Mouse (Mus musculus): ENCODE measurements around the gene Sh3d21. TPM values are rescaled to one million over a fixed set of nuclear protein-coding genes. Genes with fewer than 3 reads are reported as not detected.
"Not testable (repeated sequence)": the region's sequence is repeated elsewhere in the genome, so short reads cannot be mapped to it uniquely, and the experiment has no call there.

Sh3d21 gene
- polyA plus RNA-seq, 1 experiment, result 3.8 TPM

DNA sequence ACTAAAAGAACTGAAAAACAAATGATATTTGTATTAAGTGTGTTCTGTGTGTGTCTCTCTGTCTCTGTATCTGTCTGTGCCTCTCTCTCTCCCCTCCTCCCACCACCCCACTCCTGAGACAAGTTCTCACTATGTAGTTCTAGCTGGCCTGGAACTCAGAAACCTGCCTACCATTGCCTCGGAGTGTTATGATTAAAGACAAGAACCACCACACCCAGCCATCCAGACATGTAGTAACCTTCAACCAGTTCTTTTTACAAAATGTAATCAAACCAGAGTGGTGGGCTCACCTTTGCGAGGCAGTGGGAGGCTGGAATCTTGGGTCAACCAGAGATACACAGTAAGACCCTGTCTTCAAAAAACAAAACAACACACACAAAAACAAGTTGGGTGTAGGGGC lies 37.4 kb upstream of the Sh3d21 start:
- TF ChIP-seq CTCF (IDR thresholded peaks at IDR 0.05; ENCODE audit: borderline replicate concordance, insufficient read depth, low read length), result no peak
- no peak for TF ChIP-seq POLR2A (IDR thresholded peaks at IDR 0.05; ENCODE audit: low read depth, low read length)
- Histone ChIP-seq H3K4me1 (ENCODE audit: control insufficient read depth, insufficient read depth, low read length) (peaks cover 10% of the 10 kb centered on the region), H3K4me3 (ENCODE audit: insufficient read depth, low read length) (peak overlapping the region; percentile 71), H3K27ac (ENCODE audit: insufficient read depth, low read length) (0 out of 2 replicates have a peak overlapping the region, but pooled peaks have one; percentile 12)

DNA sequence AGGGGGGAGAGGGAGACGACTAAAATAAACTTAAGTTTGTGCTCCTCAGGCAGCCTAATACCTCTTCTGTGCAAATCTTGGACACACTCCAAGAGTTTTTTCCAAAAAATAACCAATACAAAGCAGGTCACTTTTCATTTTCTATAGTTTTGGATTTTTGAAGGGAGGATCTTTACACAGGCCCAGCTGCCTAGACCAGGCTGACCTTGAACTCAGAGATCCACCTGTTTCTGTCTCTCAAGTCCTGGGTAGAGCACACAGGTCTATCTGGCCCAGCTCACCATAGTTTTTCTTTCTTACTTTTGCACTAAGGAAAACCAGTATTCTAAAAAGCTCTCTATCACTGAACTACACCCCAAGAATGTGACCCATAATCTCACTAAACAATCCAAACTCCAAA lies 36.7 kb upstream of the Sh3d21 start:
- Histone ChIP-seq H3K27ac (ENCODE audit: insufficient read depth, low read length) (no peak overlapping the region), H3K4me1 (ENCODE audit: control insufficient read depth, insufficient read depth, low read length) (peaks cover 10% of the 10 kb centered on the region), H3K4me3 (ENCODE audit: insufficient read depth, low read length) (peak overlapping the region; percentile 71)
- no peak for TF ChIP-seq POLR2A (IDR thresholded peaks at IDR 0.05; ENCODE audit: low read depth, low read length)
- no peak for TF ChIP-seq CTCF (IDR thresholded peaks at IDR 0.05; ENCODE audit: borderline replicate concordance, insufficient read depth, low read length)

DNA sequence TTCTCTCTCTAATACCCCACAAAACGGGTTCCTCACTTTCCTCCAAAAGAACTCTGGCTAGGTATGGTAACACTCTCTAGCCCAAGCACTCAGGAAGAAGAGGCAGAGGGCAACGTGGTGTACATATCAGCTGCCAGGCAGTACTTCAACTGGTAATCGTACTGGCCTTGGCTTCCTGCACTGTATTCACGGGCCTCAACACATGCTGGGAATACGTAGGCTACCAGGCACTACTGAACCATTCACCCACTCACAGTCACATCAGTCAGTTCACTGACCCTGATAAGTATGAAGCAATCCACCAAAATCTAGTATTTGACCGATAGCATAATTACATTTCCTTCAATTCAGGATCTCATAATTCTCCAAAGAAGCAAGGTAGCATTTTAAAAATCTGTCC lies 36.3 kb upstream of the Sh3d21 start:
- peak overlapping the region; percentile 71; the same call in 1 of the 2 replicates for H3K4me3 ChIP-seq (ENCODE audit: insufficient read depth, low read length)
- no peak overlapping the region for H3K27ac ChIP-seq (ENCODE audit: insufficient read depth, low read length)
- no peak for TF ChIP-seq POLR2A (IDR thresholded peaks at IDR 0.05; ENCODE audit: low read depth, low read length)
- no peak for TF ChIP-seq CTCF (IDR thresholded peaks at IDR 0.05; ENCODE audit: borderline replicate concordance, insufficient read depth, low read length)
- H3K4me1 ChIP-seq (ENCODE audit: control insufficient read depth, insufficient read depth, low read length), result peaks cover 10% of the 10 kb centered on the region

DNA sequence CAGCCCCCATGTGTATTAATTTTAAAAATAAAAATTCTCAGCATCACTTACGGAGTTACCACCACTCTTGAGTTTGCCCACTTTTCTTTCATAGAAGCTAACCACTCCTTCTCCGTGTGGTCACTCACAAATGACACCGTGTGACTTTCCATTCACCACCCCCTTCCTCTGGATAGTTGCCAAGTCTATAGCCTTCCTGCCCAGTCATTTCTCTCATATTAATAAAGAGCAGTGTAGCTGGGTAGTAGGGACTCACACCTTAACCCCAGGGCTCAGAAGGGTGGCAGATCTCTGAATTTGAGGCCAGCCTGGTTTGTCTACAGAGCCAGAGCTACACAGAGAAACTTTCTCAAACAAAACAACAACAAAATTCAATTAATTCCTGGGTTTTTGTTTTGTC lies 34.2 kb upstream of the Sh3d21 start:
- H3K4me3 ChIP-seq (ENCODE audit: insufficient read depth, low read length), result no peak overlapping the region
- H3K27ac ChIP-seq (ENCODE audit: insufficient read depth, low read length), result no peak overlapping the region
- TF ChIP-seq CTCF (IDR thresholded peaks at IDR 0.05; ENCODE audit: borderline replicate concordance, insufficient read depth, low read length) (no peak), POLR2A (IDR thresholded peaks at IDR 0.05; ENCODE audit: low read depth, low read length) (no peak)
- H3K4me1 ChIP-seq (ENCODE audit: control insufficient read depth, insufficient read depth, low read length), result peaks cover 10% of the 10 kb centered on the region

DNA sequence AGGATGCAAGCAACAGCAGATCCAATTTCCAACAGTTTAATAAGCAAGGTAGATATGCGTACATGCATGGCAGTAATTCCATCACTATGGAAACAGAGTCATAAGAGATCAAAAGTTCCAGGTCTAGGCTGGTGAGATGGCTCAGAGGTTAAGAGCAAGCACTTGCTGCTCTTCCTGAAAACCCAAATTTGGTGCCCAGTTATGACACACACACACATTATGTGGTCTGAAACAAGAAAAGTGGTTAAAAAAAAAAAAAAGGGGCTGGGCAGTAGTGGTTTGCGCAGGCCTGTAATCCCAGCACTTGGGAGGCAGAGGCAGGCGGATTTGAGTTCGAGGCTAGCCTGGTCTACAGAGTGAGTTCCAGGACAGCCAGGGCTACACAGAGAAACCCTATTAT lies 31.6 kb upstream of the Sh3d21 start:
- no peak overlapping the region for H3K27ac ChIP-seq (ENCODE audit: insufficient read depth, low read length)
- H3K4me1 ChIP-seq (ENCODE audit: control insufficient read depth, insufficient read depth, low read length), result peaks cover 10% of the 10 kb centered on the region
- H3K4me3 ChIP-seq (ENCODE audit: insufficient read depth, low read length), result no peak overlapping the region
- TF ChIP-seq POLR2A (IDR thresholded peaks at IDR 0.05; ENCODE audit: low read depth, low read length), result no peak
- TF ChIP-seq CTCF (IDR thresholded peaks at IDR 0.05; ENCODE audit: borderline replicate concordance, insufficient read depth, low read length), result no peak

DNA sequence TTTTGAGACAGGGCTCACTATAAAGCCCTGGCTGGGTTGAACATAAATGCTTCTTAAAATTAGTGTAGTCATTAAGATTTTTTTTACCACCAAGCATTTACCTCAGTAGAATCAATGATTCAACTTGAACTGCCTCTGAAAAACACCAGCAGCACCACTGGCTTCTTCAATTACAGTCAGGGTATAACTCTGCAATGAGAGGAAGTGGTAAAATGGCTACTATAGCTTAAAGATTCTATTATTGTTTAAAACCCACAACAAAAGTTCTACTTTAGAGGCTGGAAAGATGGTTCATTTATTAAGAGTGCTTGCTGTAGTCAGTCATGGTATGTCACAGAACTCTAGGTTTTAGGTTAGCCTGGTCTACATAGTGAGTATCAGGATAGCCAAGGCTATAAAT lies 30.9 kb upstream of the Sh3d21 start:
- TF ChIP-seq CTCF (IDR thresholded peaks at IDR 0.05; ENCODE audit: borderline replicate concordance, insufficient read depth, low read length), result no peak
- no peak for TF ChIP-seq POLR2A (IDR thresholded peaks at IDR 0.05; ENCODE audit: low read depth, low read length)
- no peak overlapping the region for H3K4me3 ChIP-seq (ENCODE audit: insufficient read depth, low read length)
- H3K4me1 ChIP-seq (ENCODE audit: control insufficient read depth, insufficient read depth, low read length), result peaks cover 7% of the 10 kb centered on the region
- no peak overlapping the region for H3K27ac ChIP-seq (ENCODE audit: insufficient read depth, low read length)

DNA sequence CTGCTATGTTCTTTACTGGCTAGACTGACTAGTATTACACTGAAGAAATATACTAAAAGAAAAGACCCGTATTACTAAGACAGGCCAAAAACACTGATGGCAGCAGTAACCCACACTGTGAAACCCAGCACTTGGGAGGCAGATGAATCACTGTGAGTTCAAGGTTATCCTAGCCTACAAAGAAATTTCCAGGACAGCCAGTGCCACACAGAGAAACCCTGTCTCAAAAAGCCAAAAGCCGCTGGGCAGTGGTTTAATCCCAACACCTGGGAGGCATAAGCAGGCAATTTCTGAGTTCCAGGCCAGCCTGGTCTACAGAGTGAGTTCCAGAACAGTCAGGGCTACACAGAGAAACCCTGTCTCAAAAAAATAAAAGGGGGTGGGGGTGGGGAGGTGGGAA lies 27.3 kb upstream of the Sh3d21 start:
- no peak overlapping the region for H3K27ac ChIP-seq (ENCODE audit: insufficient read depth, low read length)

DNA sequence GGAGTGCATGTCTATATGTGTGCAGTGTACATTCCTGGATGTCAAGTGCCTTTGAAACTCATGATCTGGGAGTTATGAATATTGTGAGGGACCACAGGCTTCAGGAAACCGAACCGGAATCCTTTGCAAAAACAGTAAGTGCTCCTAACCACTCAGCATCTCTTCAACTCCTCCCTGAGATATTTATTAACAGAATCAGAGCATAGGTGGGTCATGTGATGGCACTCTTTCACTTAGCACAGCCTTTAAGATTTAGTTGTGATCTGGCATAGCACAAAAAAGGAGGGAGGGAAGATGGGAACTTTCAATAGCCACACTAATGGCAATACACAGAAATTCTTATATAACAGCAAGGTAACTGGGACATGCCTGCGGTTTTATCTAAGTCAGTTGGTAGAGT lies 23.8 kb upstream of the Sh3d21 start:
- no peak overlapping the region for H3K27ac ChIP-seq (ENCODE audit: insufficient read depth, low read length)

More for the DNA sequence above, 27.3 kb upstream of the Sh3d21 start:
- TF ChIP-seq CTCF (IDR thresholded peaks at IDR 0.05; ENCODE audit: borderline replicate concordance, insufficient read depth, low read length) (no peak), POLR2A (IDR thresholded peaks at IDR 0.05; ENCODE audit: low read depth, low read length) (no peak)
- Histone ChIP-seq H3K4me3 (ENCODE audit: insufficient read depth, low read length) (no peak overlapping the region), H3K4me1 (ENCODE audit: control insufficient read depth, insufficient read depth, low read length) (no peaks in the 10 kb centered on the region; the same call in 1 of the 2 replicates)

DNA sequence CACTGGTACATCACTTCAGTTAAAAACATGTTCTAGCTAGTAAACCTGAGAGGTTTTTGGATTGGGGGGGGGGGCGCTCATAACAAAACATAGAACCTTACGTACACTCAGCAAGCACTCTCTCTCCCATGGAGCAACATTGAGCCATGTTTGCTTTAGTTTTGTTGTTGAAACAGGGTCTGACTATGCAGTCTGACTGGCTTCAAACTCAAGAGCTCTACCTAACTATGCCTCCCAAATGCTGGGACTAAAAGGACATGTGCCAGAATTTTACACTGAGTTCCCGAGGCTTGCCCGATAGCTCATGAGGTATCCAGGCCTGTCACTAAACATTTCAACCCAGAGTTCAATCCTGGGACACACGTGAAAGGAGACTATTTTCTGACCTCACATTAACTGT lies 19.7 kb upstream of the Sh3d21 start:
- TF ChIP-seq POLR2A (IDR thresholded peaks at IDR 0.05; ENCODE audit: low read depth, low read length), result no peak
- TF ChIP-seq CTCF (IDR thresholded peaks at IDR 0.05; ENCODE audit: borderline replicate concordance, insufficient read depth, low read length), result no peak
- H3K4me1 ChIP-seq (ENCODE audit: control insufficient read depth, insufficient read depth, low read length), result no peaks in the 10 kb centered on the region
- no peak overlapping the region for H3K4me3 ChIP-seq (ENCODE audit: insufficient read depth, low read length)
- H3K27ac ChIP-seq (ENCODE audit: insufficient read depth, low read length), result no peak overlapping the region

More for the DNA sequence above, 23.8 kb upstream of the Sh3d21 start:
- H3K4me3 ChIP-seq (ENCODE audit: insufficient read depth, low read length), result no peak overlapping the region
- TF ChIP-seq CTCF (IDR thresholded peaks at IDR 0.05; ENCODE audit: borderline replicate concordance, insufficient read depth, low read length) (no peak), POLR2A (IDR thresholded peaks at IDR 0.05; ENCODE audit: low read depth, low read length) (no peak)
- H3K4me1 ChIP-seq (ENCODE audit: control insufficient read depth, insufficient read depth, low read length), result no peaks in the 10 kb centered on the region; the same call in 1 of the 2 replicates

DNA sequence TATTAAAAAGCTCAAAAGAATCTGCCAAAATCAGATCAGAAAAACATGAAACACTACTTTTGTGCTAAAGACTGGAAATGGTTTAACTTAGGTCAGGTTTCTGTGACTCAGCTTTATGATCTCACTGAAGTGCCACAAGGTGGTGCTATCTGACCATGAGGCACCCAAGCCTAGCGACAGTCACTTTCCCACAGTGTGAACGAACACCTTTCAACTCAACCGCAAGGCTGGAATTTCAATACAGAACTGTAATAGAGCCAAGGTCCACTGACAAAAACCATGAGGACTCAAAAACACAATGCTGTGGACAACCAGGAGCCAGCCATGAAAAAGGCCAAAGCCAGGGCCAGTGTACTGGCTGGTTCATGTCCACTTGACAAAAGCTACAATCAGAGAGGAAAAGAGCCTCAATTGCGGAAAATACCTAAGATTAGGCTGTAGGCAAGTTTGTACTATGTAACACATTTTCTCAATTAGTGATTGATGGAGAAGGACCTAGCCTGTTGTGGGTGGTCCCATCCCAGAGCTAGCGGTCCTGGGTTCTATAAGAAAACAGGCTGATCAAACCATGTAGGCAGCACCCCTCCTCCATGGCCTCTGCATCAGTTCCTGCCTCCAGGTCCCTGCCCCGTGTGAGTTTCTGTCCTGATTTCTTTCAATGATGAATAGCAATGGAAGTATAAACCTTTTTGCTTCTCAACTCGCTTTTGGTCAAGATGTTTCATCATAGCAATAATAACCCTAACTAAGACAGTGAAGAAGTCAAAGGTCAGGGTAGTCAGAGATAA lies 18.1 kb upstream of the Sh3d21 start:
- TF ChIP-seq POLR2A (IDR thresholded peaks at IDR 0.05; ENCODE audit: low read depth, low read length) (no peak), CTCF (IDR thresholded peaks at IDR 0.05; ENCODE audit: borderline replicate concordance, insufficient read depth, low read length) (peak; percentile 84; the same call in 1 of the 2 replicates)
- Histone ChIP-seq H3K27ac (ENCODE audit: insufficient read depth, low read length) (peak overlapping the region; percentile 1; the same call in 1 of the 2 replicates), H3K4me3 (ENCODE audit: insufficient read depth, low read length) (no peak overlapping the region), H3K4me1 (ENCODE audit: control insufficient read depth, insufficient read depth, low read length) (no peaks in the 10 kb centered on the region)

DNA sequence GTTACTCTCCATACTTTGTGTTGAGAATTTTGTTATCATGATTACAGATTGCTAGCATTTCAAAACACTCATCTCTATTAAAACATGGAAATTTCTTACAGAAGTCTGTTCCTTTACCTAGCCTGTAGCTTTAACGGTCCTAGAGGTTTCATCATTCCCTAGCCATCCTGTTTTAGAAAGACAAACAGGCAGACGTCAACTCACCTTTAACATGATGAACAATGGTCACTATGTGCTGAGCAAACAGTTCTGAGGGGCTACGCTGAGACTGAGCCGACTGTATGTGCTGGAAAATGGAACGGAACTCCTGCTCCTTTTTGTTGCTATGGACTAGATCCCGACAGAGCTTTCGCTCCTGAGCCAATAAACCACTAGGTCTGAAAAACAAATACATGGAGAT lies 12.7 kb upstream of the Sh3d21 start:
- H3K27ac ChIP-seq (ENCODE audit: insufficient read depth, low read length); H3K4me3 ChIP-seq (ENCODE audit: insufficient read depth, low read length); H3K4me1 ChIP-seq (ENCODE audit: control insufficient read depth, insufficient read depth, low read length): not testable (repeated sequence)
